Mouse (Mus musculus): Measurements from ENCODE around the gene Tpcn1. TPM values are rescaled to one million over a fixed set of nuclear protein-coding genes. Genes with fewer than 3 reads are reported as not detected.
A peak's percentile ranks its signal among the peaks of the same experiment; 100 is the strongest.

Gene Tpcn1
- polyA plus RNA-seq, 1 experiment from 2014 or later = 12.3 TPM

DNA sequence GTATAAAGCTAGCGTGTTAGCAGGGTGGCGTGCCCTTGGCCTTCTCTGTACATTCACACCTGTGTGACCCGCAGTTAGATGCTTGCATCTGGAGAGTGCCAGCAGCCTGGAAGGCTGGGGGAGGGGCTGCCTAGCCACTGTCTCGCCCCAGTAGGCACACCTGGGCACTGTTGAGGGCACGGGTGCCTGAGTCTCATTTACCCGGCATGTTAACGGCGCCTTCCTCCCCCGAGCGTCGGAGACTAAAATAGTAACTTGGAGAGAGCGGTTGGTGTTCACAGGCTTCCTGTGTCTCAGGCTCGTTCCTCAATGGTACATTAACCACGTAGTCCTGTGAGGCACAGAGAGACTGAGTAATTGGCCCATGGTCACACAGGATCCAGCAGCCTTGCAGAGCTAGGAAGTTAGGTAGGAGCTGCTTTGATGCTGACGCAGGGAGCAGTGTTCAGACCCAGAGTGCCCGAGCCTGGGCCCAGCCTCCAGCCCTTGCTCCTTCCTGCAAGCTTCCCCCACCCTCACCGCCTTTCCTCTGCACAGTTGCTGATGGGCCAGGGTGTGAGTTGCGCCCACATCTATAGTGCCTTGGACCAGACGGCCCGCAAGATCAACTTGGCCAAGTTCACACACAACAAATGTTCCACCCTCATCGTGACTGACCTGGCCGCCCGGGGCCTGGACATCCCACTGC, 32.7 kb upstream of the Tpcn1 start:
- H3K27ac ChIP-seq (replicated peaks) = no peak overlapping the region
- 95% methylated on average over 23 of the region's 23 CpGs for WGBS
- H3K4me1 ChIP-seq = peaks cover 6% of the 10 kb centered on the region
- H3K4me3 ChIP-seq = no peak overlapping the region
- peaks cover 100% of the 10 kb centered on the region for H3K36me3 ChIP-seq (replicated peaks)
- no peaks in the 10 kb centered on the region; the same call in 1 of the 2 replicates for H3K9me3 ChIP-seq
- H3K27me3 ChIP-seq (replicated peaks; ENCODE audit: low read depth, poor library complexity, severe bottlenecking) = no peaks in the 10 kb centered on the region
- no peak for DNase-seq (ENCODE audit: low spot score)

GRCm38 (mm10) chr5:120620375-120621077, 32.1 kb upstream of the Tpcn1 start:
- peaks cover 6% of the 10 kb centered on the region for H3K9me3 ChIP-seq
- H3K4me3 ChIP-seq = no peak overlapping the region
- peak; percentile 84 for DNase-seq (ENCODE audit: low spot score)
- no peak overlapping the region for H3K27ac ChIP-seq (replicated peaks)
- WGBS = 69% methylated on average over 18 of the region's 18 CpGs
- H3K27me3 ChIP-seq (replicated peaks; ENCODE audit: low read depth, poor library complexity, severe bottlenecking) = no peaks in the 10 kb centered on the region
- no peaks in the 10 kb centered on the region for H3K4me1 ChIP-seq
- H3K36me3 ChIP-seq (replicated peaks) = peaks cover 100% of the 10 kb centered on the region

DNA sequence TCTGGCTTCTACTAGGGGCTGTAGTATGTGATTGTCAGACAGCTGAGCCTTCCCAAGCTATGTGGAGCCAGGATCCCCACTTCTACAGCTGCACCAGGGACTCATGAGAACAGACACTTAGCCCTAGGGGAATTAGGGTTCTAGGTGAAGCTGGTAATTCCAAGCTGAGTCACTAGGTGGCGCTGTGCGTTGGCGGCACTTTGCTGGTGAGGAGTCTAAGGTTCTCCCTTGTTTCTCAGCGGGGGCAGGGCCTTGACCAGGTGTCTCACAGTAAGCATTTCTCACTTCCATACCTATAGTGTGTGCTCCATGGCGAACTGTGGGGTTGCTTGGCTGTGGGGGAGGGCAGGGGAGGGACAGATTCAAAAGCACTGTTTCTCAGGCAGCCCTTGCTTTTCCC, 30.7 kb upstream of the Tpcn1 start:
- WGBS = 17% methylated on average over 5 of the region's 5 CpGs
- peaks cover 95% of the 10 kb centered on the region for H3K36me3 ChIP-seq (replicated peaks)
- DNase-seq (ENCODE audit: low spot score) = peak; percentile 67

GRCm38 (mm10) chr5:120618778-120619177, 30.3 kb upstream of the Tpcn1 start:
- H3K9me3 ChIP-seq = peaks cover 7% of the 10 kb centered on the region
- WGBS = 86% methylated on average over 12 of the region's 12 CpGs
- H3K4me1 ChIP-seq = peaks cover 4% of the 10 kb centered on the region
- peaks cover 91% of the 10 kb centered on the region for H3K36me3 ChIP-seq (replicated peaks)
- H3K27ac ChIP-seq (replicated peaks) = no peak overlapping the region
- H3K27me3 ChIP-seq (replicated peaks; ENCODE audit: low read depth, poor library complexity, severe bottlenecking) = no peaks in the 10 kb centered on the region
- no peak overlapping the region for H3K4me3 ChIP-seq
- DNase-seq (ENCODE audit: low spot score) = no peak

More for the DNA sequence above, 30.7 kb upstream of the Tpcn1 start:
- H3K27ac ChIP-seq (replicated peaks) = no peak overlapping the region
- H3K4me1 ChIP-seq = no peaks in the 10 kb centered on the region
- peaks cover 7% of the 10 kb centered on the region for H3K9me3 ChIP-seq
- no peak overlapping the region for H3K4me3 ChIP-seq
- no peaks in the 10 kb centered on the region for H3K27me3 ChIP-seq (replicated peaks; ENCODE audit: low read depth, poor library complexity, severe bottlenecking)

DNA sequence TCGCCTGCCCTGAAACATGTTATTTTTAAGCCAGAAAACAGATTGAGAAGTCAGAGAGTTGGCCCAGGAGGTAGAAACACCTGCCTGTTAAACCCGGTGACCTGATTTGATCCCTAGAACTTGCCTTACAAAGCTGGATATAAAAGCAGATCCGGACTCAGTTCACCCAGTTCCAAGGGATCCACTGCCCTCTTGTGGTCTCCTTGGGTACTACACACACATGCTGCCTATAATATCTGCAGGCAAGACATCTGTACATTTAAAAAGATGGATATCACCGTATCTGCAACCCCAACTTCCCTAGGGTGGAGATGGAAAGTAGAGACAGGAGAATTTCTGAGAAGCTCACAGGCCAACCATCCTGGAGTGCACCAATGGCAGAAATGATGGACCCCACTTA, 27.4 kb upstream of the Tpcn1 start:
- Histone ChIP-seq H3K27me3 (replicated peaks; ENCODE audit: low read depth, poor library complexity, severe bottlenecking) (no peaks in the 10 kb centered on the region), H3K4me1 (peaks cover 17% of the 10 kb centered on the region), H3K4me3 (no peak overlapping the region), H3K27ac (replicated peaks) (no peak overlapping the region), H3K9me3 (peaks cover 7% of the 10 kb centered on the region), H3K36me3 (replicated peaks) (peaks cover 64% of the 10 kb centered on the region)
- 95% methylated on average over 4 of the region's 4 CpGs for WGBS
- peak; percentile 40 for DNase-seq (ENCODE audit: low spot score)

DNA sequence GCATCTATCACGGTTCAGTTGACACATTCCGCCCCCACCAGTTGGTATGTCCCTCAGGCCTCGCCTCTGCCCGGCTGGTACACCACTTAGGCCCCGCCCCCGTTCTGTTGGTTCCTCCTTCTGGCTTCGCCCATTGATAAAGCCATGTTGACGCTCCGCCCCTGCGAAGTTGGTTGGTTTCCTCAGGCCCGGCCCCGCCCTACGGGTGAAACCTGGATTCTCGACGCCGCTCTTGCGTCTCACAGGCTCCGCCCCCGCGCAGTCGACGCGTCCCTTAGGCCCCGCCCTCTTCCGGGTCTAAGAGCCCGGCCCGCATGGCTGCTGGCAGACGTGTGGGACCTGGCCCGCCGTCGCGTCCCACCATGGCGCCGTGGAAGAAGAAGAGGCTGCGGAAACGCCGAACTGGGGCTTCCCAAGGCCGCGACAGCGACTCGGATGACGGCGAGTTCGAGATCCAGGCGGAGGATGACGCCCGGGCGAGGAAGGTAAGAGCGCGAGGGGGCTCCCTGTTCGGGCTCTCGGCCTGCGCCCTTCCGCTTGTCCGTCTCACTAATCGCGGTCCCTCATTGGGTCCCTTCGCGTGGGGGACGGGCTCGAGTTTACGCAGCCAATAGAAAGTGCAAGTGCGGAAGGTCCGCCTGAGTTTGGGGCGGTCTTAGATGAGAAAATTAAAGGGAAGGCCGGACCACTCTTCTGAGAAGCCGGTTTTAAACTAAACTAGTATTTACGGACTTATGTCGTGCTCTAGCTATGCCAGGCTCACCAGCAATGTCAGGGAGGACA, 24.5 kb upstream of the Tpcn1 start:
- Histone ChIP-seq H3K27me3 (replicated peaks; ENCODE audit: low read depth, poor library complexity, severe bottlenecking) (no peaks in the 10 kb centered on the region), H3K27ac (replicated peaks) (peak overlapping the region; percentile 96), H3K9me3 (peaks cover 7% of the 10 kb centered on the region), H3K4me3 (peak overlapping the region; percentile 78), H3K4me1 (peaks cover 19% of the 10 kb centered on the region), H3K36me3 (replicated peaks) (peaks cover 59% of the 10 kb centered on the region)
- DNase-seq (ENCODE audit: low spot score) = peak; percentile 100
- under 1% methylated on average over 69 of the region's 69 CpGs for WGBS

GRCm38 (mm10) chr5:120612442-120612821, 24.0 kb upstream of the Tpcn1 start, which contains the start of the genes Rita1 and Ddx54:
Gene Rita1 (minus strand): TSS chr5:120612589.
Gene Ddx54 (plus strand): TSS chr5:120612739.
- Histone ChIP-seq H3K9me3 (peaks cover 7% of the 10 kb centered on the region), H3K4me3 (peak within 1 kb of the TSS; percentile 78), H3K27ac (replicated peaks) (peak within 1 kb of the TSS; percentile 96), H3K27me3 (replicated peaks; ENCODE audit: low read depth, poor library complexity, severe bottlenecking) (no peaks in the 10 kb centered on the region), H3K36me3 (replicated peaks) (peaks cover 55% of the 10 kb centered on the region), H3K4me1 (peaks cover 19% of the 10 kb centered on the region)
- WGBS = under 1% methylated on average over 22 of the region's 22 CpGs
- DNase-seq (ENCODE audit: low spot score) = peak; percentile 97

DNA sequence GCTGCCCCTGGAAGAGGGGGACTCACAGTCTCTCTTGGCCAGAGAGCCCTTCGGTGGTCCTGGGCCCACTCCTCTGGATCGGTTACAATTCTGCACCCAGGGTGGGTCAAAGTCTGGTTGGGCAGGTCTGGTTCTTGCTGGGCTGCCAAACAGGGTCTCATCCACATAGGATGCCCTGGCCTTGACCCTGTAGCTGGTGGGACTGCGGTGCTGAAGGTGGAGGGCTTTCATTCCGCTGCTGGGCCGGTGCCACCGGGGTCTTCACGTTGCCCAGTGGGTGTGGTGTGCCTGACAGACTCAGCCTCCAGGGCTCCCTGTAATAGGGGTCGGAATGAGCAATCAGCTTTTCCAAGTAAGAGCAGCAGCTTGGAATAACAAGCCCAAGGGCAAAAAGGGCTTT, 22.9 kb upstream of the Tpcn1 start:
- H3K27ac ChIP-seq (replicated peaks) = peak overlapping the region; percentile 44
- WGBS = 52% methylated on average over 8 of the region's 8 CpGs
- no peak for DNase-seq (ENCODE audit: low spot score)

DNA sequence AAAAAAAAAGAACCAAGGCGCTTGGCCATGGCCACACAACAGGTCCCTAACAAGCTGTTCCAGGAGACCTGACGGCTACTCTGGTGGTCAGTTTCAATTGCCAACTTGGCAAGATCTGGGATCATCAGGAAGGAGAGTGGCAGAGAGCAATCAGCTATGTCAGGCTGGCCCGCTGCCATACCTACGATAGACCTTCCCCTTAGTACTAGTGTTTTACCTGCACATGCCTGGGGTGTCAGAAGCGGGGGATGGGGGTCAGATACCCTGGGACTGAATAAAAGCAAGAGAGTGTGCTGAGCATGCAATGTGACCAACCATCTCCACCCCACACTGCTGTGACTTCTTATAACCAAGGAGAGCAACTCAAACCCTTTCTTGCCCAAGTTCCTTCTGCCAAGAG, 22.4 kb upstream of the Tpcn1 start:
- H3K36me3 ChIP-seq (replicated peaks) = peaks cover 40% of the 10 kb centered on the region
- WGBS = 92% methylated on average over 5 of the region's 5 CpGs
- DNase-seq (ENCODE audit: low spot score) = no peak
- no peak overlapping the region for H3K27ac ChIP-seq (replicated peaks)
- peak overlapping the region; percentile 78 for H3K4me3 ChIP-seq
- peaks cover 5% of the 10 kb centered on the region for H3K9me3 ChIP-seq
- H3K27me3 ChIP-seq (replicated peaks; ENCODE audit: low read depth, poor library complexity, severe bottlenecking) = no peaks in the 10 kb centered on the region
- H3K4me1 ChIP-seq = peaks cover 19% of the 10 kb centered on the region

More for the DNA sequence above, 22.9 kb upstream of the Tpcn1 start:
- H3K27me3 ChIP-seq (replicated peaks; ENCODE audit: low read depth, poor library complexity, severe bottlenecking) = no peaks in the 10 kb centered on the region
- H3K4me3 ChIP-seq = peak overlapping the region; percentile 78
- H3K4me1 ChIP-seq = peaks cover 19% of the 10 kb centered on the region
- peaks cover 45% of the 10 kb centered on the region for H3K36me3 ChIP-seq (replicated peaks)
- H3K9me3 ChIP-seq = peaks cover 7% of the 10 kb centered on the region

DNA sequence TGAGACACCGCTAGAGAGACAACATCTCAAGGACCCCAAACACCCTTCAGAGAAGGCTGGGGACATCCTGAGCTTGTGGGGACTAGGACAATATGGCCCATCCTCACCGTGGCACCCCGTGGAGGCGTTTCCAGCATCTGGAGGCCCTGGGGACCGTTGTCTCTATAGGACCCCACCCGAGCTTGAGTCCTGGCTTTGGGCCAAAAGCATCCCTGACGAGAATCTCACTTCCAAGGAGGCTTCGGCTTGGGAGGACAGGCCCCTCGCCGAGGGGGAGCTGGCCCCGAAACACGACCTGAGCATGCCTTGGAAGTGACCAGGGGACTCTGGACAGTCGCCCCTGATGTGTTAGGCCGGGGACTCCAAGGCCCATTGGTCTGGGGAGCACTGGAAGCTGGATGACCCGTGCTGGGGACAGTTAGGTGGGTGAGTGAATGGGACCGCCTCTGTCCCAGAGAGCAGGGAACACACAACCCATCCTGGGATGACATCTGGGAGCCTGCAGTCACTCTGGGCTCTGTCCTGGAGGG, 20.8 kb upstream of the Tpcn1 start:
- H3K27ac ChIP-seq (replicated peaks) = no peak overlapping the region
- no peak for DNase-seq (ENCODE audit: low spot score)
- WGBS = 87% methylated on average over 16 of the region's 16 CpGs
- peaks cover 27% of the 10 kb centered on the region for H3K4me1 ChIP-seq
- H3K27me3 ChIP-seq (replicated peaks; ENCODE audit: low read depth, poor library complexity, severe bottlenecking) = no peaks in the 10 kb centered on the region
- H3K9me3 ChIP-seq = no peaks in the 10 kb centered on the region
- H3K36me3 ChIP-seq (replicated peaks) = peaks cover 27% of the 10 kb centered on the region
- no peak overlapping the region for H3K4me3 ChIP-seq

DNA sequence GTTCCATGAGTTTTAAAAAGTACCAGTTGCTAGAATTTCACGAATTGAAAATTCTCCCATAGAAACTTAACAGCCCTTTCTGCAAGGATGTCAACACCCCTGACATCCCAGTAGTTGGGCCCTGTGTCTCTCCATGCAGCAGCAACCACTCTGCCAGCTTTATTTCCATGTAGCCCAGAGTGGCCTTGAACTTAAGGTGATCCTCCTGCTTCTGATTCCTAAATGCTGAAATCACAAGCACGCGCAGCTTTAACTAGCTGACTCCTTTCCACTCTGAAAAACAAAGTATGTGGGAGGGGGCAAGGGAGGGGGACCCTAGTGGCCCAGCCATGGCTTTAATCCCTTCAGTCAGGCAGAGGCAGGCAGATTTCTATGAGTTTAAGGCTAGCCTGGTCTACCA, 18.9 kb upstream of the Tpcn1 start:
- peaks cover 22% of the 10 kb centered on the region for H3K4me1 ChIP-seq
- H3K36me3 ChIP-seq (replicated peaks) = peaks cover 27% of the 10 kb centered on the region
- no peaks in the 10 kb centered on the region for H3K27me3 ChIP-seq (replicated peaks; ENCODE audit: low read depth, poor library complexity, severe bottlenecking)
- DNase-seq (ENCODE audit: low spot score) = no peak
- no peaks in the 10 kb centered on the region for H3K9me3 ChIP-seq
- H3K27ac ChIP-seq (replicated peaks) = no peak overlapping the region
- H3K4me3 ChIP-seq = no peak overlapping the region
- 82% methylated on average over 3 of the region's 3 CpGs for WGBS

DNA sequence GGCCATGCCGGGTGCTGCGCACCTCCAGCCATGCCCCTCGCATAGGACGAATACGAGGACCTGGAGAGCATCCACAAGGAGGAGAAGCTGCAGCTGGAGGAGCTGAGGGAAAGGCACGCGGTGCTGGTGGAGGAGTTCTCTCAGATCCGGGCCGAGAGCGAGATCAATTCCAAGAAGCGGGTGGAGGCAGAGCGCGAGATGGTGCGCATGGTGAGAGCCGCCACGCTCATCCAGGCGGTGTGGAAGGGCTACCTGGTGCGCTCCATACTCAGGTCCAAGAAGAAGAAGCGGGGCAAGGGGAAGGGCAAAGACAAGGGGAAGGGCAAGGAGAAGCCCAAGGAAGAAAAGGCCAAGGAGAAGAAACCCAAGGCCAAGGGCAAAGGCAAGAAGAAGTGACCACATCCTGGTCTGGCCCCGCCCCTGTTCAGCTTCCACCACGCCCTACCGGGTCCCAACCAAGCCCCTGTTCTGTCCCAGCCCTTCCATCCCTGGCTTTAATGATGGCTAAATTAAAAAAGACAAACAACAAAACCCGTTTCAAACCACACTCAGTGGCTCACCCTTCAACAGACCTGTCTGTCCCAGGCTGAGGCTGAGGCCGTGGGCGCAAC, 18.2 kb upstream of the Tpcn1 start:
- Histone ChIP-seq H3K4me3 (no peak overlapping the region), H3K36me3 (replicated peaks) (peaks cover 27% of the 10 kb centered on the region), H3K27ac (replicated peaks) (no peak overlapping the region), H3K9me3 (no peaks in the 10 kb centered on the region), H3K27me3 (replicated peaks; ENCODE audit: low read depth, poor library complexity, severe bottlenecking) (no peaks in the 10 kb centered on the region), H3K4me1 (peaks cover 18% of the 10 kb centered on the region)
- no peak for DNase-seq (ENCODE audit: low spot score)
- 69% methylated on average over 25 of the region's 25 CpGs for WGBS
